Mouse (Mus musculus): ENCODE data around the gene Diablo. TPM values are rescaled to one million over a fixed set of nuclear protein-coding genes. Genes with fewer than 3 reads are reported as not detected.

Gene Diablo
- 129 TPM for polyA plus RNA-seq (2017; shearing (Covaris generic))

DNA sequence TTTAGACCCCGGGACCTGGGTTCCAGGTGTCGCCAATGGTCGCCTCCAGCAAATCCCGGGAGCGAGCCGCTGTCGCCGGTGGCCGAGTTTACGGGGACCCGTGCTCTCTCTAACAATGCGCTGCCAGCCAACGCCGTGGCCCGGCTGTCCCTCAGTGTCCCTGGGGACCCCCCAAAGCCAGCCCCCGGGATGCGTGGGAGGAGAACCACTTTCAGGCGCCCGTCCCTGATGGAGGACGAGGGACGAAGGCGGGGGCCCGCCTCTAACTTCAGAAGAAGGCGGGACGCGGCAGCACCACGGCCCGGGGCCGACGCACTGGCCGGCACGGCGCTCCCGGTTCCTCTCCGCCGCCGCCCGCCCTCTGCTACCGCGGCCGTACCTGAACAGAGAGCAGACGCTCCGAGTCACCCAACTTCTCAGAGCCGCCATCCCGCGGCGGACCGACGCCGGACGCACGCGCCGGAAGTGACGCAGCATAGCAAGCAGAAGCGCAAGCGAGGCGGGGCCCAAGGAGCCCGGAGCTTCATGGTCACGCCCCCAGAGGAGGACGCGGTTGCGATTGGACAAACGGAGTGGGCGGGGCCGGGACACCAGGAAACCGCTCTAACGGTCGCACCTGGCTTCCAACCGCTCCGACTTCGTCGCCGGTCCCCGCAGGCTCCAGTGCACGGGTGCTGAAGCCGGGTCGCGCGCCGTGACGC is at the start of gene Diablo:
Diablo (minus strand) TSS at position 485 of the 701 bp plus-strand sequence.

DNA sequence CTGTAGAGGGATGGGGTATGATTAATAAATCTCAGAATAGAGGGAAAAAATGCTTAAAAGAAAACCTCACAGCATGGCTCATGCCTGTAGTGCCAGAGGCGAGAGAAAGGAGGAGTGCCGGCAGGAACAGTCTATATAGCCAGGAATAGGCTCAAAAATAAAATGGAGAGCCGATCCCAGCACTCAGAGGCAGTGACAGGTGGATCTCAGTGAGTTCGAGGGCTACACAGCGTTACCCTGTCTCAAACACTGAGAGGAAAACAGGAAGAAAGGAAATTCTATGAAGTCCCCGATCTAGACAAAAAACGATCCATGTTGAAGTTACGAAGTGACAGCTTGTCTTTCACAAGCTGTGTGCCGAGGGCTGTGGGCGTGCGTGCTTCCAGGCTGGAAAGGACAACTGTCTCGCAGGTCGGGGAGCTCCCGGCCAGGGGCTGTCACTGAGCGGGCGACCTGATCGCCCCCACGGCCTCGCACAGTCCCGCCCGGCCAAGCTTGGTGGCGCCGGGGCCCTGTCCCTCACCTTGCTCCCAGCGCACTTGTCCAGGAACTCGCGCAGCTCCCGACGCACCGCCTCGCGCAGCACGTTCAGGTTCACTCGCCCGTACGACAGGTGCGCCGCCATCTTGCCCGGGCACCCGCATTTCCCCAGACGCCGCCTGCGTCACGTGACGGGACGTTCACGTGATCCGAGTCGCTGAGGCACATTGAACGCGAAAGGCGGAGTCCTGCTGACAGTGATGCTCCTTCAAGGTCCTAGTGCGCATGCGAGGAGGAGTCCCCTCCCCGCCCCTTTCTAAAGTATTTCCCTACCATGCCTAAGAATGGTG is 48.6 kb upstream of the Diablo start, which contains the start of gene Vps33a:
Vps33a (minus strand) TSS at position 682 of the 830 bp plus-strand sequence.

DNA sequence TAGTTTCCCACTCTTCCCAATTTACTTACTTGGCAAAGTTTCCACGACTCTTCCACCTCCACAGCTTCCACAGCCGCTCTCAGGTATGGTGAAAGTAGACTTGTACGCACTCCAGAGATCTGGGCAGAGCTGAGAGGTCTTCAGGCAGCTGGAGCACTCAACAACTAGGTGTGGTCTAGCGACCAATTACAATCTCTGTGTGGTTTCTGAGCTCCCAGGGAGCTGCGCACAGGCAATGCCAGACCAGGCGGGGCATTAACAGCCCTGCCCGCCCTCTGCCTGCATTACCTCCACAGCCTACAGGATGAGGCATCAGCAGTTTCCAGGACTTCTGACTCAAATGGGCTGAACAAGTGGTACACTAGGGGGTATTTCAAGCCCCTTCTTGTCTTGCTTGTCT is 1.3 kb upstream of the Diablo start, which contains the start of gene Gm49027:
Gm49027 (minus strand) TSS at position 208 of the 400 bp plus-strand sequence.

DNA sequence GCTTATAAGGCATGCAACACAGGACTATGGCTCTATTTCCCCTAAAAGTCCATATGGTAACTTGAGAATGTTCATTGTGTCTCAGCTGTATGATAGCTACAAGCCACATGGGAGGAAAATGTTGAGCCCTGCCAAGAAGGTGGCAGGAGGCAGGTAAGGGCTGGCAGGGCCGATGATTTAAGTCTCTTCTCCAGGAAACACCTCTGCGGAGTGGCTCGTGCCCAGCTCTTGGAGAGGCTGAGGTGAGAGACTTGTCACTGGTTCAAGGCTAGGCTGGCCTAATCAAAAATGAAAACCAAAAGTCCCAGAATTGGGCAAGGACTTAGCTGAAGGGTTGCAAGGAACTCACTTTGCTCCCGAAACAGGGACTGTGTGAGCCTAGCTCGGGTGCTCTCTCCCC is 13.8 kb downstream of the Diablo start, which contains the start of gene B3gnt4:
B3gnt4 (plus strand) TSS at position 301 of the 400 bp plus-strand sequence.

DNA sequence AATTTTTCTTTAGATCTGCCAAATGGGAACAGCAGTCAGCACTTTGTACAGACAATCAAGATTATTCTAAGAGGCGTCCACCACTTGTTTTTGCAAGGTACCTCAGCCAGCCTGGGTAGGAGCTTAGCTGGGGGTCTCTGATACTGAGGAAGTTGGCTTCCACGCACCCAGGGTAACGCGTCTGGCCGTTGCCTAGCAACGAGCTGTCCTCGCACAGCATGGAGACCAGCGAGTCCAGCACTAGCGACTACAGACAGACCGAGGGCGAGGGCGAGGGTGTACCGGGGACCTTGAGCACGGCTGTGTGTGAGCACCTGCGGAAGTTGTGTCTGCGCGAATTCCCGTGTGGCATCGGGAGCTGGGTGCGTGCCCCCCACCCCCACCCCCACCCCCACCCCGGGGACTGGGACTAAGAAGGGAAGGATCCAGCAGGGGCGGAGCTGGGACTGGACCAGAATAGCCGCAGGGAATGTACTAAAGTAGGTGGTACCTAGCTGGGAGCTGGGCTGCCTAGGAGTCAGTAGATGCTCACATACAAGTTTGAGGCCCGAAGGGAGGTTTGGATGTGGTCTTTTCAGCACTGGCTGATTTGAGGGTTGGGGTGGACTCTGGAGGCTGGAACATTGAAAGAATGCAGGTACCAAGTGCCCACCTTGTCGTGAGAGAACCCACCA is 34.7 kb downstream of the Diablo start, which contains the start of the genes Lrrc43 and Il31:
Lrrc43 (plus strand) TSS at position 194 of the 674 bp plus-strand sequence.
Il31 (minus strand) TSS at position 378 of the 674 bp plus-strand sequence.

Other genes starting within 250 kb of the Diablo start
- 9.8 TPM for gene Bcl7a, start 180.3 kb downstream of the Diablo start, polyA plus RNA-seq (2017; shearing (Covaris generic))
- 19.2 TPM for gene Mlxip, start 129.4 kb downstream of the Diablo start, polyA plus RNA-seq (2017; shearing (Covaris generic))
- not detected for gene Lrrc43, start 34.9 kb downstream of the Diablo start, polyA plus RNA-seq (2017; shearing (Covaris generic))
- not detected for gene Il31, start 34.7 kb downstream of the Diablo start, polyA plus RNA-seq (2017; shearing (Covaris generic))
- gene B3gnt4, start 13.7 kb downstream of the Diablo start, polyA plus RNA-seq (2017; shearing (Covaris generic)), result 0.79 TPM
- not detected for gene Gm49027, start 1.3 kb upstream of the Diablo start, polyA plus RNA-seq (2017; shearing (Covaris generic))
- gene Vps33a, start 48.9 kb upstream of the Diablo start, polyA plus RNA-seq (2017; shearing (Covaris generic)), result 55.3 TPM
- 106 TPM for gene Clip1, start 160.4 kb upstream of the Diablo start, polyA plus RNA-seq (2017; shearing (Covaris generic))
- 128 TPM for gene Zcchc8, start 196.9 kb upstream of the Diablo start, polyA plus RNA-seq (2017; shearing (Covaris generic))
- gene Rsrc2, start 225.2 kb upstream of the Diablo start, polyA plus RNA-seq (2017; shearing (Covaris generic)), result 207 TPM
- 3.2 TPM for gene Kntc1, start 225.5 kb upstream of the Diablo start, polyA plus RNA-seq (2017; shearing (Covaris generic))